Mouse (Mus musculus) right cerebral cortex, postnatal 10 days (tissue): Measurements from ENCODE around the gene Thap11.
A peak's percentile ranks its signal among the peaks of the same experiment; 100 is the strongest.

ENCODE experiments used
- DNase-seq, 2 experiments: peaks; one replicate each; pipeline ENCODE4 v3.0.0; 2021; ENCODE audit warnings: low spot score in 2 of 2

Gene Thap11

GRCm38 (mm10) chr8:105852146-105852729, 2.7 kb upstream of the Thap11 start:
- DNase-seq = peak; percentile 37 to 48

DNA sequence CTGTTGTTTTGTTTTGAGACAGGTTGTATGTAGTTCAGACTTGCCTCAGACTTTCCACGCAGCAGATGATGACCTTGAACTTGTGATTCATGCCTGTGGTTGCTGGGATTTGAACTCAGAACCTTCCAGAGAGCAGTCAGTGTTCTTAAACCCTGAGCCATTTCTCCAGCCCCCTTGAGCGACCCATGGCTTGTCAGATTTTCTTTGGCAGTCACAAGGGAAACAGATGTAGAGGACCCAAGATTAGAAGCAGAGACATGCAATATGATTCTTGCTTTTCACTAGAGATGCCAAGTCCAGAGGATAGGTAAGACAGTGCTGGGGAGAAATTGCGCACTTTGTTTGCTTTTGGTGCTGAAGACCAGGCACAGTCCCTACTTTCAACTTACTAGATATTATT, 1.8 kb upstream of the Thap11 start, which contains the start of gene Cenpt:
Cenpt (minus strand) TSS at position 101 of the 400 bp plus-strand sequence.
- DNase-seq = no peak

DNA sequence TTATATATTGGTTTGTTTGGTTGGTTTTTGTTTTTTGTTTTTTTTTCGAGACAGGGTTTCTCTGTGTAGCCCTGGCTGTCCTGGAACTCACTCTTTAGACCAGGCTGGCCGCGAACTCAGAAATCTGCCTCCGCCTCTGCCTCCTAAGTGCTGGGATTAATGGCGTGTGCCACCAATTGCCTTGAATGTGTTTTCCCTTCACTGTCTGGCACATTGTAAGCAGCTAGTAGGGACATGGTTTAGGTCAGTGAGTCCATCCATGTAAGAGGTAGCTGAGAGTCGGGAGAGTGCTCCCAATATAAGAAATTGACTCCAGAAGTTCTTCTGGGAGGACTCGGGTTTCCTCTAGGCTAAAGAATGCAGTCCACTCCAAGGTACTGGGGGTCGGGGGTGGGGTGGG, 629 bp upstream of the Thap11 start:
- no peak for DNase-seq

GRCm38 (mm10) chr8:105855248-105856167, 576 bp downstream of the Thap11 start:
- peak; percentile 72 to 78 for DNase-seq

DNA sequence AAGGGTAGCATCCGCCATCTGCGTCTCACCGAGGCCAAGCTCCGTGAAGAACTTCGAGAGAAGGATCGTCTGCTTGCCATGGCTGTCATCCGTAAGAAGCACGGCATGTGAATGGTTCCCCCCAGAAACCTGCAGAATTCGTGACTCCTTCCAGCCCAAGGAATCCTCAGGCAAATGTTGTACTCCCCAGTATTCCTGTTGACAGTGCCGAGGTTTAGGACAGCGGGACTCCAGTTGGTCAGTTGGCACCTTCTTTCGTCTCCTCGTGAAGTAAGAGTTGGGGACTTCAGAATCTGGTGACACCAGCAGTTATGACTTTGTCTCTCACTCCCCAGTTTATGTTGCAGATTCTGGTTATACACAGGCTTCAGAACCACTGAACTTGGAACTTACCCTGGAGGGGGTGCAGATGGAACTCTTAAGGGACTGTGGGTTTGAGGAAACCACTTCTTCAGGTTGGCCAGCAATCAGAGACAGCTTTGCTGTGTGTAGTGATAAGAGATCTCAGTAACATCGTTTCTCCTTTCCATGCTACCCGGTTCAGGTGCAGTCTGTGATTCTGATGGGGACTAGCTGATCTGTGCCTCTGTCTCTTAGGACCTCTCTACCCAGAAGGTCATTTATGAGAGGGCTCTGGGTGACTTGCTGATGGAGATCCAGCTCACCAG, 1.4 kb downstream of the Thap11 start:
- DNase-seq = no peak

GRCm38 (mm10) chr8:105858495-105858894, 3.6 kb downstream of the Thap11 start:
- no peak for DNase-seq

GRCm38 (mm10) chr8:105859314-105859713, 4.4 kb downstream of the Thap11 start:
- DNase-seq = no peak

- peak; percentile 97 to 98 for DNase-seq
Observed at GRCm38 (mm10) chr8:105860143-105860981, 5.4 kb downstream of the Thap11 start, which contains the start of gene Nutf2. Gene Nutf2 (plus strand): TSS chr8:105860580.

DNA sequence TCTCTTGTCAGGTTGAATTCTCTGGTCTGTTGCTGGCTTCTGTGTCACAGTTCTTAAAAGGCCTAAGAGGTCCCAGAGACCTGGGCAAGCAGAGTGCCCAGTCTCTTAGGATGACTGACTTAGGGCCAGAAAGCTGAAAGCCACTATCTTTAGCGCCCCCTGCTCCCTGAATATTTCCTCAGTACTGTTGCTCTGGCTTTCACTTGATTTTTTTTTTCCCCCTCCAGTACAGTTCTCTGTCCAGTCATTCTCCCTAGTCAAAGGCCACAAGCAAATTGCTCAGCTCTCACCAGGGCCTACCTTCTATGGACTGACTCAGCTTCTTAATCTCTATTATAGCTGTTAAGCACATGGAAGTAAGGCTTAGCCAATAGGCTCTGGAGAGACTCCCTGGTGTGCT, 7.0 kb downstream of the Thap11 start:
- no peak for DNase-seq

DNA sequence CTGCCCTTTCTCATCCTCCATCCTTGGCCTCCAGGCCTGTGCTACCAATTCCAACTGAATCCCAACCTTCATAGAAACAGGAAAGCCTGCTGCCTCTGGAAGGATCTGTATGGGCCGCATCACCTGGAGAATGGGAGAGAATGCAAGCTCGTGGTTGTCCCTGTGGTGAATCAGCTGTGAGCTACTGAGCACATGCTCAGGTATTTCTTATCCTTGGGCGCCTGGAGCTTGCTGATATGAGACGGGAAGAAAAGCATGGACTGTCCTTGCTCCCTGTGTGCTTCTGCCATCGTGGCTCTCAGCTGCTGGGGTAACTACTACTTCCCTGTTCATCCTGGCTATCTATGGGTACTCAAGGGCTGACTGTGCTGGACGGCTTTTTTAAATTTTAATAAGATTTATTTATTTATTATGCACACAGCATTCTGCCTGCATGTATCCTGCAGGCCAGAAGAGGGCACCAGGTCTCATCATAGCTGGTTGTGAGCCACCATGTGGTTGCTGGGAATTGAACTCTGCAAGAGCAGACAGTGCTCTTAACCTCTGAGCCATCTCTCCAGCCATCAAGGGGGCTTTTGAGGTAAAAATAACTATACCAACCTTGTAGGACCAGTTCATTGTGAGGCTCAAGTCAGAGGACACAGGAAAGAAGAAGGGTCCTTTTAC, 11.6 kb downstream of the Thap11 start:
- DNase-seq = no peak

DNA sequence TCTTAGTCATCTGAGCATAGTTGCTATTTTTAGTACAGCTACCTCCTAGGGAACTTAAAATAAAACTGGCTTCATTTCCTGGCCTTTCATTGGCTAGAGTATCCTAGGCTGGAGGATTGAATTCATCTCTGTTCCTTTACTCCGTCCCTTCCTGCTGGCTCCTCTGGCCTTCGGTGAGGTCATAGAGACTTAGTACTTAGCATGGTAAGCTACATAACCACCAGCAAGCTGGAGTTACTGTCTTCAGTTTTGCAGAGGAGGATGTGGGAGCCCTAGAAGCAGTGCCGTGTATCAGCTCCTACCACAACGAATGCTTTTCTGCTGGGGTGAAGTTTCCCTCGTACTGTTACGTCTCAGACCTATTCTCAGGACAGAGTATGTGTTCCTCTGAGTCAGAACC, 19.4 kb downstream of the Thap11 start:
- DNase-seq = no peak

- DNase-seq = peak; percentile 88 to 92
Observed at GRCm38 (mm10) chr8:105880754-105881520, 26.0 kb downstream of the Thap11 start, which contains the start of gene Edc4. Gene Edc4 (plus strand): TSS chr8:105880881.

- DNase-seq = peak in 1 of 2 experiments; percentile 38
Observed at GRCm38 (mm10) chr8:105889756-105890465, 35.0 kb downstream of the Thap11 start.

GRCm38 (mm10) chr8:105890870-105891269, 35.9 kb downstream of the Thap11 start:
- peak; percentile 73 to 79 for DNase-seq

GRCm38 (mm10) chr8:105892432-105892831, 37.5 kb downstream of the Thap11 start:
- DNase-seq = peak; percentile 46 to 54

DNA sequence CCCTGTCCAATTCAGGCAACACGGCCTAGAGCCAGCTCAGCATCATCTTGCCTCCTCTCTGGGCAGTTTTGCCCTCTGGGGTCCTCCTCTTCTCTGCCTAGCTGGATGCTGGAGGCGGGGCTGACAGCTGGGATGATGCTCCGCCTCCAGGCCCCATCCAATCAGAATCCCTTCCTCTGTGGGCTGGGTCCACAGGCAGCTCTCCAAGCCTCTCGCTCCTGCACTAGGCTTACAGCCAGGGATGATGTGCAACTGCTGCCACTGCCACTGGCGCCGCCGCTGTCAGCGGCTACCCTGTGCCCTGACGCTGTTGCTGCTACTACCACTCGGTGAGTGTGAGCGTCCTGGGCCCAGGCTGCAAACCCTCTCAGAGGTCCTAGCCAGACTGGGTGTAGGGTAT, 38.4 kb downstream of the Thap11 start, which contains the start of gene Nrn1l:
Nrn1l (plus strand) TSS at position 229 of the 400 bp plus-strand sequence.
- peak; percentile 88 to 89 for DNase-seq

- no peak for DNase-seq
Observed at GRCm38 (mm10) chr8:105897801-105898480, 43.0 kb downstream of the Thap11 start.

DNA sequence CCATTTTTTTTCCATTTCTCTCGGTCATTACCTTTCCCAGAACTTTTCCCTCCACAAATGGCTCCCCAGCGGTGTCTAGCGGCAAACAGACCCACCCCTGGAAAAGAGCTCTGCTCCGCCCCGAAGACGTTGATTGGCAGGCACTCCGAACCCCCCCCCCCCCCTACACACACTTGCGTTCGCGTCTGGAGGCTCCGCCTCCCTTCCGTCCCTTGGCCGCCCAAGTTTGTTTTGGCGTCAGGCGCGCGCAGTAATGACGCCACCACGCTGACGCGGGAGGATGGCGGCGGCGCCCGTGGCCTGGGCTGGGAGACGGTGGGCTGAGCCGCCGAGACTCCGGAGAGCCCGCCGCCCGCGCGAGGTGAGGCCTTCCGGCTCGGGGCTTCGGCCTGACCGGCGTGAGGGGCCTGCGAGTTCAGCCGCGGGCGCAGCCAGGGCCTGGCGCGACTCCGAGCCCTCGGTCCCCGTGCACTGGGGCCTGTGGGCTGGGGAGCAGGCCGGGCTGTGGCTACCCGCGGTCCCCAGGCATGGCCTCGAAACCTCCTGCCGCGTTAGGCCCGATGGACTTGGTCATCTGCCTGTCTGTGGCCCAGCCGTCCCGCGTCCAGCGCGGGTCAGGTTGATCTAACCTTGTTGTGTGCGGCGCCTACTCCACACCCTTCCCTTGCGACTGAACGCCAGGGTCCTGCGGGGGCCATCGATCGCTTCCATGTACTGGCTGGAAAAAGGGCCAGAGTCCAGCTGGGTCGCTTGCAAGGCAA, 45.4 kb downstream of the Thap11 start, which contains the start of gene Pskh1:
Pskh1 (plus strand) TSS at position 262 of the 761 bp plus-strand sequence.
- peak; percentile 94 to 95 for DNase-seq
